Mouse (Mus musculus) testis, adult 2 months (tissue): ENCODE results near the gene Castor2.

Experiments
- CTCF ChIP-seq: fragments of 200-500 bp; IDR thresholded peaks from 2 replicates; pipeline ENCODE4 v1.5.1; 2012; ENCODE audit warnings: low read depth, mild to moderate bottlenecking, inconsistent platforms, low read length, moderate library complexity; ENCODE audit not compliant: control insufficient read depth, insufficient read depth, insufficient replicate concordance
- POLR2A ChIP-seq: fragments of 200-500 bp; IDR thresholded peaks from 2 replicates; pipeline ENCODE4 v1.6.1; 2012; ENCODE audit warnings: low read depth, mild to moderate bottlenecking, inconsistent platforms, low read length, moderate library complexity; ENCODE audit not compliant: control insufficient read depth

DNA sequence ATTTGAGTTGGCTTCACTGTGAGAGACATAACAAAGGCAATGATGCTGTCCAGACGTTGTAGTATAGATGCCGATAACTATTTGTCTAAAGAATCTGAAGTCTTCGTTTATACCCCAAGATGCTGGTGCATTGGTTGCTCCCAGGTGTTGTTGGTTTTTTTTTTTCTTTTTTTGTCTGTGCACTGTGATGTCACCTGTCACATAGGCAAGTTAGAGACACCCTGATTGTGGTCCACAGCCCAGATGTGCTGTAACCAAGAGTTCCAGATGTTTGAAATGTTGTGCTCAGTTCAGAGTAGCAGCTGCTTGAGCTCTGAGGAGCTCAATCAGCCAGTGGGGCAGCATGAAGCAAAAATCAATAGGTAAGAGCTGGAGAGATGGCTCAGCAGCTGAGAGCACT is 86.5 kb downstream of the Castor2 start:
- no peak for TF ChIP-seq POLR2A
- TF ChIP-seq CTCF = no peak
